Mouse (Mus musculus) adrenal gland, postnatal 25 days (tissue): ENCODE data around the gene Wdr35. TPM values are rescaled to one million over a fixed set of nuclear protein-coding genes. Genes with fewer than 3 reads are reported as not detected.

Experiments used
- DNase-seq: peaks from one replicate; pipeline ENCODE4 v3.0.0; 2021; ENCODE audit warnings: mixed read lengths
- total RNA-seq: library from RNA; stranded (reverse); gene quantifications from 2 replicates; pipeline ENCODE4 v1.2.3, GENCODE M21; 2021

Wdr35 gene
- total RNA-seq, 1 experiment from 2014 or later: 16.1 TPM

GRCm38 (mm10) chr12:9052075-9052829, 78.6 kb downstream of the Wdr35 start:
- DNase-seq: peak; percentile 78

- DNase-seq: no peak
Measured at GRCm38 (mm10) chr12:9053345-9053744, 79.7 kb downstream of the Wdr35 start.

- DNase-seq: peak; percentile 39
Measured at GRCm38 (mm10) chr12:9054012-9054411, 80.3 kb downstream of the Wdr35 start.

GRCm38 (mm10) chr12:9055269-9055668, 81.6 kb downstream of the Wdr35 start:
- DNase-seq: no peak

- no peak for DNase-seq
Measured at GRCm38 (mm10) chr12:9059502-9059901, 85.8 kb downstream of the Wdr35 start.

- DNase-seq: no peak
Measured at GRCm38 (mm10) chr12:9059965-9060364, 86.3 kb downstream of the Wdr35 start.

GRCm38 (mm10) chr12:9063611-9064010, 89.9 kb downstream of the Wdr35 start:
- no peak for DNase-seq

- DNase-seq: no peak
Measured at GRCm38 (mm10) chr12:9071058-9071457, 97.4 kb downstream of the Wdr35 start.

- no peak for DNase-seq
Measured at GRCm38 (mm10) chr12:9071493-9071892, 97.8 kb downstream of the Wdr35 start.

- DNase-seq: no peak
Measured at GRCm38 (mm10) chr12:9077554-9078125, 103.9 kb downstream of the Wdr35 start.

Other genes starting within 250 kb of the Wdr35 start
- gene Sdc1, start 202.6 kb upstream of the Wdr35 start, total RNA-seq: 14.1 and 15.8 TPM in 2 replicates
- 421 and 503 TPM in 2 replicates for gene Laptm4a, start 52.2 kb upstream of the Wdr35 start, total RNA-seq
- not detected in 2 replicates for gene Matn3, start 26.0 kb upstream of the Wdr35 start, total RNA-seq
- 12.9 and 15.9 TPM in 2 replicates for gene Ttc32, start 56.1 kb downstream of the Wdr35 start, total RNA-seq